In genomic region chr13:102693341-102693801, GRCm38 (mm10) we compare ENCODE assay signal across 9 mouse cellular contexts. TPM values are rescaled to one million over a fixed set of nuclear protein-coding genes. Genes with fewer than 3 reads are reported as not detected.
A peak's percentile ranks its signal among the peaks of the same experiment; 100 is the strongest.
DNase-seq lines count a peak whose midpoint lies in the region; ATAC-seq and TF ChIP-seq lines count a peak whose summit lies in the region.
"Had no signal": no experiment of that assay in that cellular context is flagged by ENCODE, and none has a peak within 500 bp of the region (broad histone marks: within the 10 kb centered on the region; RNA-seq: fewer than 3 reads in every experiment).

Gene Cd180 (plus strand): TSS chr13:102693558.

- no peak within 1 kb of the TSS for H3K4me3 ChIP-seq in embryonic facial prominence, embryonic 10.5 days
- H3K4me3 ChIP-seq in lung, embryonic 14.5 days (ENCODE audit: low read depth, low read length): no peak within 1 kb of the TSS
- H3K4me3 ChIP-seq in stomach, embryonic 16.5 days (replicated peaks; ENCODE audit: low read length): no peak within 1 kb of the TSS

- ATAC-seq in lung, embryonic 14.5 days (ENCODE audit: insufficient read depth): peak; percentile 82; the same call in 1 of the 2 replicates
- no peak for ATAC-seq in stomach, embryonic 16.5 days (ENCODE audit: insufficient read depth, low FRiP score)

- TF ChIP-seq CTCF in lung, embryonic 14.5 days (IDR thresholded peaks at IDR 0.05; ENCODE audit: low read depth): no peak

- H3K4me1 ChIP-seq in embryonic facial prominence, embryonic 10.5 days: peaks cover 21% of the 10 kb centered on the region
- peaks cover 5% of the 10 kb centered on the region; the same call in 1 of the 2 replicates for H3K4me1 ChIP-seq in lung, embryonic 14.5 days (ENCODE audit: insufficient read depth)
- H3K4me1 ChIP-seq in stomach, embryonic 16.5 days (ENCODE audit: control insufficient read depth, insufficient read depth, low read length): peaks cover 9% of the 10 kb centered on the region

- peak within 1 kb of the TSS; percentile 14; the same call in 1 of the 2 replicates for H3K27ac ChIP-seq in embryonic facial prominence, embryonic 10.5 days (replicated peaks)
- H3K27ac ChIP-seq in lung, embryonic 14.5 days (ENCODE audit: low read depth): peak within 1 kb of the TSS; percentile 47
- peak within 1 kb of the TSS; percentile 49; the same call in 1 of the 2 replicates for H3K27ac ChIP-seq in stomach, embryonic 16.5 days (ENCODE audit: low read length)
- H3K27ac ChIP-seq: liver, embryonic 14.5 days had no signal

- no peak within 1 kb of the TSS for H3K4me2 ChIP-seq in lung, embryonic 14.5 days
- H3K4me2 ChIP-seq in stomach, embryonic 16.5 days (ENCODE audit: low read depth, low read length): no peak within 1 kb of the TSS

- H3K27me3 ChIP-seq in embryonic facial prominence, embryonic 10.5 days (replicated peaks; ENCODE audit: low read depth, poor library complexity, severe bottlenecking): no peaks in the 10 kb centered on the region
- H3K27me3 ChIP-seq in lung, embryonic 14.5 days (ENCODE audit: insufficient read depth, low read length): no peaks in the 10 kb centered on the region
- H3K27me3 ChIP-seq in stomach, embryonic 16.5 days (ENCODE audit: control insufficient read depth, insufficient read depth, low read length): no peaks in the 10 kb centered on the region

- 81% methylated on average over 8 of the region's 8 CpGs for WGBS in embryonic facial prominence, embryonic 10.5 days
- 55% methylated on average over 8 of the region's 8 CpGs for WGBS in lung, embryonic 14.5 days
- WGBS in stomach, embryonic 16.5 days: 60% methylated on average over 8 of the region's 8 CpGs

- H3K36me3 ChIP-seq in embryonic facial prominence, embryonic 10.5 days (replicated peaks): no peaks in the 10 kb centered on the region
- H3K36me3 ChIP-seq in lung, embryonic 14.5 days (ENCODE audit: insufficient read depth): no peaks in the 10 kb centered on the region
- no peaks in the 10 kb centered on the region for H3K36me3 ChIP-seq in stomach, embryonic 16.5 days (ENCODE audit: control insufficient read depth, insufficient read depth, low read length)

- H3K9me3 ChIP-seq in embryonic facial prominence, embryonic 10.5 days: no peaks in the 10 kb centered on the region
- H3K9me3 ChIP-seq in lung, embryonic 14.5 days (ENCODE audit: low read depth, low read length): no peaks in the 10 kb centered on the region
- H3K9me3 ChIP-seq in stomach, embryonic 16.5 days (replicated peaks; ENCODE audit: control insufficient read depth, low read length): no peaks in the 10 kb centered on the region

- no peak within 1 kb of the TSS for H3K9ac ChIP-seq in lung, embryonic 14.5 days
- H3K9ac ChIP-seq in stomach, embryonic 16.5 days (ENCODE audit: low read length): no peak within 1 kb of the TSS
- H3K9ac ChIP-seq: liver, embryonic 14.5 days had no signal

- intact Hi-C loops in gastrocnemius, postnatal 36 days (cut with DNase I): no loop called here

- peak; percentile 40 for DNase-seq in gastrocnemius, postnatal 10 days
- no peak for DNase-seq in gastrocnemius, postnatal 36 days
- DNase-seq in 3T3-L1 (ENCODE audit: low read depth, low spot score): peak; percentile 6
- no peak for DNase-seq in embryonic facial prominence, embryonic 10.5 days (ENCODE audit: low spot score)
- DNase-seq in lung, embryonic 14.5 days: peak; percentile 66
- DNase-seq in embryo, embryonic 10.5 days (ENCODE audit: low spot score): no peak
- DNase-seq in neural tube, embryonic 10.5 days (ENCODE audit: extremely low spot score, low spot score): no peak

RNA-seq across cellular contexts. Expression of gene Cd180, which starts in this region (rescaled TPM):
- total RNA-seq in gastrocnemius, postnatal 10 days (2021): 1 to 10 TPM; 1.2 to 1.4 TPM
- under 1 TPM; 0.27 to 0.28 TPM for total RNA-seq in gastrocnemius, postnatal 36 days (2021)
- 0.10 and 0.31 TPM in 2 replicates for polyA plus RNA-seq in embryonic facial prominence, embryonic 10.5 days (2016; fragmentation: Nextera tagmentation; extraction: Ambion mirVana)
- 0.64 and 0.84 TPM in 2 replicates for polyA plus RNA-seq in lung, embryonic 14.5 days (2014; fragmentation: Nextera tagmentation; extraction: Ambion mirVana)
- polyA plus RNA-seq in stomach, embryonic 16.5 days (2015; fragmentation: Nextera tagmentation; extraction: Ambion mirVana): 0.69 and 0.70 TPM in 2 replicates

Comparison
In these comparisons a context has a peak if more than half of its experiments do, and no peak if none do; other contexts are left out.
1. DNase-seq: peak in gastrocnemius, postnatal 10 days (single experiment) and 3T3-L1 (single experiment); none in gastrocnemius, postnatal 36 days (0 of 2), embryonic facial prominence, embryonic 10.5 days (single experiment), embryo, embryonic 10.5 days (single experiment) and neural tube, embryonic 10.5 days (single experiment).
2. Peak in DNase-seq, ATAC-seq and H3K27ac ChIP-seq in lung, embryonic 14.5 days; RNA of the gene not detected or under 1 TPM.
3. Peak in every context shown above with its lines, with median percentiles within 50 percentile points of each other: H3K27ac ChIP-seq.